Mouse (Mus musculus) frontal cortex, adult 2 months (tissue): ENCODE measurements around the gene Ctnnb1. TPM values are rescaled to one million over a fixed set of nuclear protein-coding genes. Genes with fewer than 3 reads are reported as not detected.
A peak's percentile ranks its signal among the peaks of the same experiment; 100 is the strongest.

Experiments used
- DNase-seq, 2 experiments: peaks; one replicate each; pipeline ENCODE4 v3.0.0; 2022; ENCODE audit warnings: low spot score in 1 of 2; ENCODE audit errors: extremely low spot score in 1 of 2
- polyA plus RNA-seq: library from polyadenylated mRNA; depleted of rRNA; stranded (reverse); fragments of >200 nt; gene quantifications from 2 replicates; pipeline ENCODE4 v1.2.3, GENCODE M21; 2012

The Ctnnb1 gene
- polyA plus RNA-seq, 1 experiment = 294 TPM

- no peak for DNase-seq
Measured at GRCm38 (mm10) chr9:120926126-120926525, 2.9 kb upstream of the Ctnnb1 start.

GRCm38 (mm10) chr9:120926939-120927606 lies 1.9 kb upstream of the Ctnnb1 start:
- DNase-seq = no peak

DNA sequence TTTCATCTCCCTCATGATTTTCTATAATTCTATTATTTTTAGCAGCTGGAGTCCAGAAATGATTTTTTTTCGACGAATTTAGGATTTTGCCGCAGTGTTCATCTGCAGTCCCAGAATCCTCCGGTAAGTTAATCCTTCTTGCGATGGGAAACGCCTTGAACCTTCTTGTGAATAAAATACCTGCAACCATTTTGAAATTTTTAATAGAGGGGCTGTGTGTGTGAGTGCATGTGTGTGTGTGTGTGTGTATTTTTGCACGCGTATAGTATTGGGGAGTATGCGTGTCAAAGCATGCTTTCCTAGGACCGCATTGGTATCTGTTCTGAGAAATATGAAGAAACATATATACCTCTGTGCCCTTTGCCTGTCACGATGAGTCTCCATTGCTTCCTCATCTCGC lies 1.0 kb downstream of the Ctnnb1 start:
- DNase-seq = no peak

GRCm38 (mm10) chr9:120930811-120931210 lies 1.8 kb downstream of the Ctnnb1 start:
- DNase-seq = no peak

DNA sequence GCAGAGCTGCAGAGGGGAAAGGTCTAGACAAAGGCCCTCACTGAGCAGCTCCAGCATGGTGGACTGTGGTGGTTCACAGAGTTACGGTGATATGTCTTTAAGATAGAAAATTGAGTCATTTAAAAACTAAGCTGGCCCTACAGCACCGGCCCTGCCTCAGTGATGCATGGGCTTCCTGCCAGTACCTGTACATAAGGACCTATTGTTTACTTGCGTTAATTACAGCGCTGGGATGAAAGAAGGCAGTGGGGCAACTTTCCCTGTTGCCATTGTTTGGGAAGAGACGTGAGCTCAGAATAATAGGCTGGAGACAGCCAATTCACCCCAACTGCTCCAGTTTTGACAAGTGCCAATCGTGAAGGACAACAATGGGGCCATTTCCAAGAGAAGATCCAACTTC lies 3.4 kb downstream of the Ctnnb1 start:
- DNase-seq = no peak

- DNase-seq = peak; percentile 82 to 96
Measured at GRCm38 (mm10) chr9:120932797-120933586, 4.0 kb downstream of the Ctnnb1 start.

GRCm38 (mm10) chr9:120933587-120933885 lies 4.5 kb downstream of the Ctnnb1 start:
- no peak for DNase-seq

DNA sequence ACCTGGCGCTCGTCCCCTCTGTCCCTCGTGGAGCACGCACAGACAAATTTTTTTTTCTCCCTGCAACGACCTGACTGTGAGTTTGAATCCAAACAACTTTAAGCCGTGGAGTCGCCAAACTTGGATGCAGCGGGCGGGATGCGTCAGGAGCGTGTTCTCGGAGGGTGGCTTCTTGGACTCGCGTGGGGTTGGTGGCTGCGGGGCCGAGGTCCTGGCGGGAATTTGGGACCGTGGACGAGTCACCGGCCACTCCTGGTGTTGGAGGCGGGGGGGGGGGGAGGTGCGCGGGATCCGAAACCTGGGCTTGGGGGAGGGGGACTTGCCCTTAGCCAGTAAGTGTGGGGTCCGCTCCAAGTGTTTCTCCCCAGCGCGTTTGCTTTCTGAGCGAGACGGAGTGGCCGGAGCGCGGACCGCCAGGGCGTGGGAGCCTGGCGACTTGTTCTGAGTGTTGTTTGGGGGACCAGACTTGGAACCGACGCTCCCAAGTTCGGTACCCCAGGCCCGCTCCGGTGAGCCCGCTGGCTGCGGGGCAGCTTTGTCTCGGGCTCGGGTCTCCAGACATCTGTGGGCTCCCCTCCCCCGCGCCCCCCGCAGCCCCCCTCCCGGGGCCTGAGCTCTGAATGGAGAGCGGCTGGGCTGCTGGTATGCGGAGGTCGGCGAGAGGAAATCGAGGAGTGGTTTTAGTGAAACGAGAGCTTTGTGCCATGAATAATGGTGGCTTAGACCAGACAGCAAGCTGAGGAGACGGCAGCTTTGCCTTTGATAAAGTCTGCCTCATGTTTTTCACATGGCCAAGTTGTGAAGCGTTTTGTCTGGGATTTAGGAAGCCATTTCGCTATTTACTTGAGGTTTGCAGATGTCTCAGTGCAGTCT lies 5.1 kb downstream of the Ctnnb1 start:
- DNase-seq = no peak

DNA sequence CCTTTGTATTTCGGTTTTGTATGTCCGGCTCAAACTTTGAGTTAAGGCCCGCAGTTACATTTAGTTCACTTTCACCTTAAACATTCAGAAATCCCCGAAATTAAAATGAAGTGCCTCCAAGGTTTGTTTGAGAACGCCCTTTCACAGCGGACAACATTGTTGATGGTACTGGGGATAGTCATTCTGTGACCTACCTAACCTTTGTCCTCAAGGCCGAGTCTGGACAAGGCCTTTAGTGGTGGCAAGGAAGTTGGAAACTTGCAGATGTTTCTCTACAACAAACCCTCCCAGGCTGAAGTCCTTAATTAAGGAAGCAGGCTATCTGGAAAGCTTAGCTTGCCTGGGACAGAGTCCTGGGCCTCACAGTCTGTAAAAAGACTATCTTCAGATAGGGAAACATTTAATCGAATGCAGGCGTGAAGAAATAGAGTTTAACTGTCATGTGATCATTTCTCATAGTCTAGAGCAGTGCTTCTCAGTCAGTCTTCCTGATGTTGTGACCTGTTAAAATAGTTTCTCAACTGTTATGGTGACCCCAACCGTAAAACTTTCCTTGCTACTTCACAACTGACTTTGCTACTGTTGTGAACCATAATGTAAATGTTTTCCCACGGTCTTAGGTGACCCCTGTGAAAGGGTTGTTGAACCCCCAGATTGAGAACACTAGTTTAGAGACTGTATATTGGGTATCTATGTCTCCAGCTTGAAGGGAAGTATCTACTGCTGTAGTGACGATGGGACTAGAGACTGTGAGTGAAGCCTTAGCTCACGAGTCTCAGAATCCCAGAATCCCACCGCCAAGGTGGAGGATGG lies 6.0 kb downstream of the Ctnnb1 start:
- DNase-seq = no peak

DNA sequence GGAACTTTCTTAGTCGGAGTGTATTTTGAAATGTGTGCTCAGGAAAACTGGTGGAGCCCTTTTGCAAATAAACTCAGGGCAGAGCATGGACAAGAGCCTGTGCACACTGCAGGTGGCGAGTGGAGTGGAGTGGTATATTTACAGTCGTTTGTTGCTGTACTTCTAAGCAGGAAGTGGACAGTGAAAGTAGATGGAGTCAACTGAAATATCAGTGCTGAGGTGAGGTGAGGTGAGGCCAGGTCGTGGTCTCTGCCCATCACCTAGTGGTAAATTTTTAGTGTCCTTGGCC lies 6.6 kb downstream of the Ctnnb1 start:
- DNase-seq = no peak

- peak in 1 of 2 experiments; percentile 84 for DNase-seq
Measured at GRCm38 (mm10) chr9:120936351-120936750, 7.3 kb downstream of the Ctnnb1 start.

DNA sequence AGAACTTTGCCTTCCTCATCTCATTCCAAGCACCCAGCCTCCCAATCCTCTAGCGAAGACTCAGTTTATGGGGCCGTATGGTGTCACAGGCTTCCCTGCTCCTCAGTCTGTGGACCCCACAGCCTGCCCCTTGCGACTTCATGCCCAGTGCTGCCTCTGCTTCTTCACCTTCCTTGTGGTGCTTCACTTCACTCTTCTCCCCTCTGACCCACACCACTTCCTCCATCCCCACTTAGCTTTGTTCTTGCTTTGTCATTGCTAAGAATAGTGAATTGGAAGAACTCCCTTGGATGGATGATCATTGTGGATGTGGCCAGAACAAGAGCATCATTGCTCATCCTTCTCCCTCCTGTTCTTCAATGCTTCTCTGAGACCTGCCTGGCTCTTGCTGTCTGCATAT lies 11.8 kb downstream of the Ctnnb1 start:
- no peak for DNase-seq

- DNase-seq = no peak
Measured at GRCm38 (mm10) chr9:120943757-120944156, 14.7 kb downstream of the Ctnnb1 start.

- DNase-seq = no peak
Measured at GRCm38 (mm10) chr9:120944211-120944610, 15.2 kb downstream of the Ctnnb1 start.

DNA sequence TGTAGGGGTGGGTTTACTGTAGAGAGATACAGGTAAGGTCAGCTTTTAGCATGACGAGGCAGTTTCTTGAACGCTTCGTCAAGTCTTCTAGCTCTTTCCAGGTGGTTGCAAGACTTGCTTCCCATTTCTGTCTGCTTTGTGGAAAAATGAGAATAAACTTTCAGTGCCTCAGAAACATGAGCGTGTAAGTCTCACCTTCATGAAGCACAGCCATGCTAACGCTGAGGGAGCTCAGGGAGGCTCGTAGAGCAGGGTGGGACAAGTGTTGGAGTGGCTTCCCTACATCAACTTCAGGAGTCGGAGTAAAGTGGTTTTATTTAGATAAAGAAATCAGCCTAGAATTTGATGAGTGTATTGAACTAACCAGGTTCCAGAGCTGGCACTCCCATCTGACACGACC lies 17.1 kb downstream of the Ctnnb1 start:
- DNase-seq = no peak

DNA sequence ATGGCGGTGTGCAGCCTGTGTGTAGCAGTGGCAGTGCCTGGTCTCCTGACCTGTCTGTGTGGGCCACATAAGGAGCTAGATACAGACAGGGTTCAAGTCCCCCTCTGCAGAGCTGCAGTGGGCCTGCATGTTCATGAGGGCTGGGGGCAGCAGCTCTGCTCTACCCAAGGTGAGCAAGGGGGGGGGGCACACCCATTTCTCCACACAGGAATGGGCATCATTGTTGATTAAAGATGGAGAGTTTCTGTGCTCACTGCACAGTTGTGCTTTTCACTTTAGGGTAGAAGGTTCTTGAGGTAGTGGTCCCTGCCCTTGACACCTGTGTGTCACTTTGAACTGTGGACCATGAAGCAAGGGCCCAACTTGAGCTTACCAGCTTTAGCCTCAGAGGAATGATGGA lies 19.8 kb downstream of the Ctnnb1 start:
- no peak for DNase-seq

DNA sequence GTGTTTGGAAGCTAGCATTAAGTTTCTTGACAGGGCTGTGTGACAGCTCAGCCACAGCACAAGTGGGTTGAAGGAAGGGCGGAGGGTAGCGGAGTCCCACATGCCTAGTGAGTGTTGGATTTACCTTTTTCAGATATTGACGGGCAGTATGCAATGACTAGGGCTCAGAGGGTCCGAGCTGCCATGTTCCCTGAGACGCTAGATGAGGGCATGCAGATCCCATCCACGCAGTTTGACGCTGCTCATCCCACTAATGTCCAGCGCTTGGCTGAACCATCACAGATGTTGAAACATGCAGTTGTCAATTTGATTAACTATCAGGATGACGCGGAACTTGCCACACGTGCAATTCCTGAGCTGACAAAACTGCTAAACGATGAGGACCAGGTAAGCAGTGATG lies 21.7 kb downstream of the Ctnnb1 start:
- DNase-seq = no peak

- DNase-seq = no peak
Measured at GRCm38 (mm10) chr9:120951947-120952346, 22.9 kb downstream of the Ctnnb1 start.

DNA sequence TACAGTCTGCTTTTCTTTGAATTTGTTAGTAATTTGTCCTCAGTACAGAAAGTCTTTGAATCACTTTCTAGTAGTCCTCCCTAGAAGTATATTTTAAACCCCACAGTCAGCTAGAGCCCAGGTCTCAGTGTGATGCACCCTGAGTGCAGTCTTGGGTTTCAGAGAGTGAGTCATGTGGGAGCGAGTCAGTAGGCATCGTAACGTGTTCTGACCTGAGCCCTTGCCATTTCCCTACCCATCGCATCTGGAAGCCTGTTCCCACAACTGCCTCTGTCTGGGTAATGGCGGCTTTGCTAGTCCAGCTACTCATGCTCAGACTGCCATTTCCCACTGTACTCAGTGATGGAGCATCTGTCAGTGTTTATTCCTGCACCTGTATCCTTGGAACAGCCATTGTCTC lies 29.0 kb downstream of the Ctnnb1 start:
- no peak for DNase-seq

- no peak for DNase-seq
Measured at GRCm38 (mm10) chr9:120958560-120958959, 29.5 kb downstream of the Ctnnb1 start.

GRCm38 (mm10) chr9:120959225-120959624 lies 30.2 kb downstream of the Ctnnb1 start:
- DNase-seq = no peak
